Mouse (Mus musculus) cerebellum, adult 8-10 months (tissue): ENCODE results near the gene Nfib.

ENCODE experiments used
- DNase-seq: peaks from one replicate; pipeline ENCODE4 v3.0.0; 2022

The Nfib gene

DNA sequence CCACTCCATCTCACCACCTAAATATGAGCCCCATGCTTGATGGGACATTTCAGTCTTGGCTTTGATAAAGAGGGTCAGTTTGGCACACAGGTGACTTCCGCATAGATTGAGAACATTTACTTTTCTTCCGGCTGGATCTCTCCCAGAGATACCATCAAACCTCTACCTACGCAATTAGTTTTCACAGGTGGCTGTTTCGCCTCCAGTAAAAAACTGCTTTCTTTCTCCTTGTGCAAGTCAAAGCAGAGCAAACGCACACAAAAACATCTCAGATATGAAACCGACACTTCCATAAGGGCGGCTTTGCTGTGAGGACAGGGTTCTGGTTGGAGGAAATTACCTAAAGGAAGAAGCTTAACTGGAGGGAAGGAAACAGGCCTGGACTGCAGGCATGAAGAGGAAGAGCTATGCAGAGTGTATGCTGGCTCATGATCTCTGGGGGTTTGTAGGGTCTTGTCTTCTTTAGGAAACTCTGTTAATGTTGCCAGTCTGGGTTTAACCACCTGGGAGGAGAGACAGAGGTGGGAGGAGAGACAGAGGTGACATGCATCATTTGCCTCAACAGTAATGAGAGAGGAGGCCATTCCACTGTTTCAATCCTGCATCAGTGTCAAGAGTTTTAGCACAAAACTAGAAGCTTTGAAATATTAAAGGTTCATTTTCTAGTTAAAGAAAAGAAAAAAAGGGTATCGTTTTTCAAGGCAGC is 249.8 kb downstream of the Nfib start:
- DNase-seq, result no peak

DNA sequence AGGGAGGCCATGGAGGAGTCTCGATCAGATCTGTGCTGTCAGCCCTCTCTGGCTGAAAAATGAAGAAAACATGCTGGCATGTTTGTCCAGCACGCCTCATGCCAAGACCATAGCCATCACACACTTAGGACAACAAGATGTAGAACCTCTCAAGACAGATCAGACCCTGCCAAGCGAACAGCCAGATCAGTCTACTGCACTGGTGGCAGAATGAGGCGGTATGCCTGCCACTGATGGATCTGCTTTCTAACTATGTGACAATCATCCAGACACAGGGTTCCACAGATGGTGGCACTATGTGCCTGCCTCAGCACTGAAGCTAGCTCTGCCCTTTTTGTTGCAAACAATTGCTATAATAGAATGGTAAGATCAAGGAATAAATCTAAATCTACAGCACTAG is 250.6 kb downstream of the Nfib start:
- DNase-seq, result no peak

DNA sequence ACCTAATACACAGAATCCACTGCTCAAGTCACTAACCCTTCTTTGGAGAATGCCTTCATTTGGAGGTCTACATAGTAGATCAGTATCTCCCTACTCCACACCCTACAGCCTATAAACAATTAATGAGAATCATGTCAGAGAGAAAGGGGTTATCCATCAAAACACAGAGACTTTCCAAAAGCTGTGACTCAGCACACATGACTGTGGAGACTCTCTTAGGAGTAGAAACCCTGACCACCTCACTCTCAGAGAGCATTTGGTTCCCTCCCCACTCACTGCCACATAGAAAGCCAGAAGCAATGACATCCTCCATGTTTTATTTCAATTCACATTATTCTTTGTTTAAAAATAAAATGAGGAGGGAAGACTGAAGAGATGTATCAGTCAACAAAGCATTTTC is 252.2 kb downstream of the Nfib start:
- no peak for DNase-seq

DNA sequence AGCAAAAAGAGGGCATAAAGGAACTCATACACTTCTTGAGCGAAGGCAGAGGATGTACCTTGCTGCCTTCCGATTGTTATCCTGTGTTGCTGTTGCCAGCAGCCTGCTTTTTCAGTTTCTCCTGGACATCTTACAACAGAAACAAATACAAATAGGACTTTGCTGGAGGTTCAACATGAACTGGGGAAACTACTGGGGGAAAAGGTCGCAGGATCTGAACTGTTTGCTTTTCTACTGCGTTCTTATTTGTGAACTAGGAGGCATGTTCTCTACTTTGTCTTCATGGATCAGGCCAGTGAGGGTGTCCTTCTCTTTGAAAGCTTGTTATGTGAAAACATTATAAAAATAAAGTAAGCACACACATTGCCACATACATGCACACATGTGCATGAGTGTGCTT is 252.6 kb downstream of the Nfib start:
- DNase-seq, result no peak

DNA sequence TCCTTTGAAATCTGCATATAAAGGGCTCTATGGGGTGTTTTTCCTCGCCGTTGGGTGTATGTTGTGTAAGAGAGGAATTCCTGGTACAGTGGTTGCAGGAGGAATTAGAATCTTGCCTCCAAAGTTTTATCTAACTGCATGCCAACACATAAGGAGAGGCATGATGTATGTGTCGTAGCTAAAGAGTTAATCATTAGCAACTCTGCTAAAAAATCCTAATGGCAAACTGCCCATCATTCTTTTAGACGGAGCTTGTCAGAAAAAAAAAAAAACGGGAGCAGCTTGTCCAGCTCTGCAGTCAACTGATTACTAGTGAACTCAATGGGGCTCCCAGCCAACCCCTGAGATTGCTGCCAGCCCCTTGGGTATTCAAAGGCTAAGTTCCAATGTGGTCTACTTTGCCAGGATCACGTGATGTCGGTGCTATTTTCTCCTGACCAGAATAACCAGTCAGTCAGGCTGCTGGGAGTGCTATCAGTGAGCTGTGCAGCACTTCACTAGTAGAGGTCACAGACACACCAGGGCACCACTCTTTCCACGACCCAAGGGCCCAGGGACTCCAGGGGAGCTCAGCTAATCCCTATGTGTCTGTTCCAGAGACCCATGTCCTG is 258.4 kb downstream of the Nfib start:
- peak; percentile 89 for DNase-seq

DNA sequence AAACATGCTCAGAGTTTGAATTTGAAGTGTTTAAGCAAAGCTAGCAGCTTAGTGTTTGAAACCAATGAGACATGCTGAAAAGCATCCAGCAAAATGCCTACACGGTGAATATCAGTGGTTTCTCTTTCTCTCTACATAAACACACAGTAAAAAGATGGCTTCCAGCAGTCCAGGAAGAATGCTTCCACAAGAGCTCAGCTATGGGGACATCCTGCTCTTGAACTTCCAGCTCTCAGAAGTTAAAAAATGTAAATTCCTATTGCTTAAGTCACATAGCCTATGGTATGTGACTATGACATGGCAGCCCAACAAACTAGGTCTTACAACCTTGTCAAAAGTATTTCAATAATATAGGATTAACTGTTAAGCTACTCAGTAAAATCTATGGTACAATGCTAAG is 261.5 kb downstream of the Nfib start:
- DNase-seq, result no peak

DNA sequence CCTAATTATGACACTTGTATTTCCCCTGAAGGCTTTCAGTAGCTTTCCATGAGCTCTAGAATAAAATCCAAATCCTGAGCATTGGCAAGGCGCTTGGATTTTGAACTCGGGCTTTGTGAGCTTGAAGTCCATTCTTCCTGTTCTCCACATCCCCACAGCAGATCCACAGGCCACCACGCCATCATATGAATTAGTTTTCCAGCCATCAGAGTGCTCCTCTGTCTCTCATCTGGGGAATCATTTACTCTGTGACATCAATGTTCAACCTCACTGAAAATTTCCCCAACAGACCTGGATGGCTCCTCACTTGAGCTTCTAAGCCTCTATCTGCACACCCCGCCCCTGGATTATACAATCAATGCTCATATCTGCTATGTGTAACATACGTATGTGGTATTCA is 262.1 kb downstream of the Nfib start:
- no peak for DNase-seq

DNA sequence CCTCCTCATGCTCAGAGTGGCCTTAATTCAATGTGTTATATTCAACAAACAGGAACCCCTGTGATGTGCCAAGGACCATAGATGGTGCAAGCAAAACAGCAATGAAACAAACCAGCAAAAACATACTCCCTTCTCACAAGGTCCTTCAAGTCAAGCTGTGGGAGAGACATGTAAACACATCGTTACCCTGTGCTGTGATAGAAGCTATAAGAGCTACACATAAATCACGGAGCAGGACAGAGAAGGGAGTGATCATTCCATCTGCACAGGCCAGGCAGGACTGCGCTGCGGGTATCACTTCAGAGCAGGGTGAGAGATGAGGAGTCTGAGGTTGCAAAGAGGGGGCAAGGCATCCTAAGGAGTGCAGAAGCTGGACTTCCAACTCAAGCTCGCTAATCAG is 262.5 kb downstream of the Nfib start:
- no peak for DNase-seq

DNA sequence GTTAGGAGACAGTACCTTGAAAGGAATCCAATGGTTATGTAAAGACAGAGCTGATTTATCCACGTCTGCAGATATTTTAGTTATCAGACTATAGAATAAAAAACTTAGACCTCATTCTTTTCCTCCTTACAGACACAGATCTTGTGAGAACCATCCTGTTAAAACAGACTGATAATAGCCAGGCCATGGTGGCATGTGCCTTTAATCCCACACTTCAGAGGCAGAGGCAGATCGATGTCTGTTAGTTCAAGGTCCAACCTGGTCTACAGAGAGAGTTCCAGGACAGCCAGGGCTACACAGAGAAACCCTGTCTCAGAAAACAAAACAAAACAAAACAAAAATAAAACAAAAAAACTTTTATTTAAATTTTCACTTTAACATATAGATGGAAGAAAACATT is 264.9 kb downstream of the Nfib start:
- no peak for DNase-seq

DNA sequence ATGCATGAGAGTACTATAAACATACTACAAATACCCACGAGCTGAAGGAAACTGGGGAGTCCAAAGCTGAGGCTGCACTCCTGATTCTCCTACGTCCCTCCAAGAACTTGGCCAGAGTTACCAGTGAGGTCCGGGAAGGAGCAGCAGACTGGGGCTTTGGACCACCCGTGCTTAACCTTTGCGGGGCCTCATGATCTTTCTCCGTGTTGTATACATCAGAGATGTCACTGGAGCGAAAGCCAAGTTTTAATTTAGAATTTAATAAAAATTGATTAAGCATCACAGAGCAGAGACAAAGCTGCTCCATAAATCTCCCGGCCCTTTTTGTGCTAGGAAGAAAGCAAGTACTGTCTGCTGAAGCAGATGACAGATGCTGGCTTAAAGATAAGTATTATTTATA is 265.7 kb downstream of the Nfib start:
- DNase-seq, result no peak

DNA sequence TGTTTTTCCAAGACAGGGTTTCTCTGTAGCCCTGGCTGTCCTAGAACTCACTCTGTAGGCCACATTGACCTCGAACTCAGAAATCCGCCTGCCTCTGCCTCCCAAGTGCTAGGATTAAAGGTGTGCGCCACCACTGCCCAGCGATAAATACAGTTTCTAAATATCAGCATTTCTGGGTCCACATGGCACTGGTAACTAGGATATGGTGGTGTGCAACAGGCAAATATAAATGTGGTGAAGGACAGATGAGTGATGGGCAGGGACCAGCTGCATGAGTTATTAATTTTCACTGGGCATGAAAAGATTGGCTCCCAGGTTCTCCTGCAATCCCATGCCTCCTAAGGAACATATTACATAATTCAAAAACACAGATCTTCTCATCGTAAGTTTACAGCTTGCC is 266.9 kb downstream of the Nfib start:
- DNase-seq, result no peak

DNA sequence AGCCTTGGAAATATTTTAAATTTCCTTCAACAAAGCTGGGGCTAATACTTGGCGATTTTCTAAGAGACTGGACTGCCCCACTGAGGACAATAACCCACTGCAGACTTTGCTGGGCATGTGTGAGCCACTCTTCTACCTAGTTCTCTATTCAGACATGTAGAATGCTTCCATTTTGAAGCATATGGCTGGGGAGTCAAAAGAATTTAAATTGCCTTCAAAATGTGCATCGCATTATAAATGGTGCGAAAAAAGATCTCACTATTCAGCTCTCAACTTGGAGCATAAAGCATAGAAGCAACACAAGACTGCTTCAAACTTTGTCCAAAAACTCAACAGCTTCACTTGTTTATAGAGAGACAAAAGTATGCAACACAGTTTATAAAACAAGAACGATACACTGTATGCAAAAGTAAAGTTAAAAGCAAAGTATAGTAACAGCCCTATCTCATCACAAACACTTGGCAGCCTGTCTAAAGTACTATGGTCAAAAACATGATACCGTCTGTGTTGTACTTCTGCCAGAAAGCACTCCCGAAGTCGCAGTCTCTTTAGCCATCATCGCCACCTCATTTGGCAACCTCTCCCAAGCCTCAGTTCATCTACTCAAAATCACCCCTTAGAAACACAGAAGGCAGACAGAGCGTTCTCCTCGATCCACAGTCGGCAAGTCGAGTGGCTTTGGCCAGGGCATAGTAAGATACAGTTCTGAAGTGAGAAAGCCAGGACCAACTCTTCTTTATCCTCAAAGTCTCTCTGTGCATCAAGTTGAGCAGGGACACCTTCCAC is 267.8 kb downstream of the Nfib start:
- DNase-seq, result no peak

DNA sequence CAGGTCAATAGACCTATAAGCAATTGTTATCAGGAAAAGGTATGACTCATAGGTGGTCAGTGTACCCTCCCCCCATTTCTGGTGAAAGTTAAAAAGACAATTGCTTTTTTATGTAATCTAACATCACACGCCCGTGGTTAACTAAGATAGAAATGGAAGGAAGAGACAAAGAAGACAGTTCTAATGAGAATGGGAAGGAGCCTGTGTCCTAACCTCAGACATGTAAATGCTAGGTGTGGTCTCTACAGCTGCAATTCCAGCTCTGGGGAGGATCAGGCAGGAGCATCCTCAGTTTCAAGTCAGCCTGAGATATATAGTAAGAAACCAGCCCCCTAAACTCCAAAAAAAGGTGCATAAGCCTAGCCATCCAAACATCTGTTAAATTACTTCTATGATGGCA is 268.9 kb downstream of the Nfib start:
- DNase-seq, result no peak

DNA sequence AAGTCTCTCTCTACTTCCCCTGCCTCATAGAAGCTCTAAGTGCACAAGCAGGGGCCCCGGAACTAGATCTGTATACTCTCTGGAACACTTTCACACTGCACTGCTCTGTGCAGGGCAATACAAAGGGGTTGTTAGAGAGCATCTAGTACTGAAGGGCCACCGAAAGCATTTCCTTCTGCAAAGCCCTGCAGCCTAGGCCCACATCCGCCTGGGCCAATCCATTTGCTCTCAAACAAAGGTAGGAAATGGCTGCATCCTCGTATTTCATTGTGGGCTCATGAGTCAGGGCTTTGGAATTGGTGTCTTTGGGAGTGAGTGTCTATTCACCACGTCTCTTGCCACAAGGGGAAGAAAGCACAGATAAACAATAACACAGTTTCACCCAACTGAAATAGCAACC is 269.8 kb downstream of the Nfib start:
- no peak for DNase-seq

DNA sequence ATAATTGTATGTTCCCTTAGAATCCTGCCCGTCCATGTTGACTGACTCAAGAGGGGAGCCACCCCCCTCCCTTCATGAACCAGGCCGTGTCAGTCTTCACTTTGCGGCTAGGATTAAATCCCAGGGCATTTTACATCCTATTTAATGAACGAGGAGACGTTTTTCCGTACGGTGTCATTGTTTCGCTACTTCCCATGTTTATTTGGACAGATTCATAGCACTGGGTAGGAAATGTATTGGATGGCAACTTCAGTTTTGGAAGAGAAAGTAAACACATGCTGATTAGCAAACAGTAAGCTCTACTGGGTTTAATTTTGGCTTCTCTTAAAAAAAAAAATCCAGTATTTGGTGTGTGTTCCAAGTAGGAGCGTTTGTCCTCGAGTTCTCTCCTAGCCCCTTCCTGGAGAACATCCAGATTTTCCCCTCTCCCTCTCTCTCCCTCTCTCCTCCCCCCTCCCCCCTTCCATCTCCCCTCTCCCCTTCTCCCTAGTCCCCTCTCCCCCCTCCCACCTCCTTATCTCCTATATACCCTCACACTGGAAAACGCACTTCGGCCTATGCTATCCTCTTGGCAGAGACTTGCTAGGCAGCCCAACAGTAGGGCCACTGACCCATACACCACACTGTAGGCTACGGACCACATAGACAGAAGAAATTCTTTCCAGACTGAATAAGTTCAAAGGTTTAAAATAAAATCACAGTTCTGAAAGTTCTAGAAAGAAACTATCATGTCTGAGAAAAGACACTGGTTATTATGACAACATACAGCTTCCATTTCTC is 271.4 kb downstream of the Nfib start:
- no peak for DNase-seq

DNA sequence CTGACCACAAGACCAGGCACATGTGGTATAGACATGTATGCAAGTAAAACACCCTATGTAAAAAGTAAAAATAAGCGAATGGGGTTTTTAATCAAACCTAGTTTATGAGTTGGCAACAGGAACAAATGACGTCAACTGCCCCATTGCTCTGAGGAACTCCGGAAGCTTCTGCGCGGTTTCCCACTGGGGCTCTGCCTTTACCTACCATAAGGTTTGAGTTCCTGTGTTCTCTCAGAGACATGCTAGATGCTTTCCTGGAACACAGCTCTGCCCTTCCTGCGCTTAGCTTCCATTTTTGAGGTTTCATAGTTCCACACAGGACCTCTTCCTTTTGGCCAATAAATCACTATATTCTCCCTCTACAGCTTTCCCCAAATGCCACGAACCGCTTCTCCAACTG is 273.7 kb downstream of the Nfib start:
- DNase-seq, result no peak

DNA sequence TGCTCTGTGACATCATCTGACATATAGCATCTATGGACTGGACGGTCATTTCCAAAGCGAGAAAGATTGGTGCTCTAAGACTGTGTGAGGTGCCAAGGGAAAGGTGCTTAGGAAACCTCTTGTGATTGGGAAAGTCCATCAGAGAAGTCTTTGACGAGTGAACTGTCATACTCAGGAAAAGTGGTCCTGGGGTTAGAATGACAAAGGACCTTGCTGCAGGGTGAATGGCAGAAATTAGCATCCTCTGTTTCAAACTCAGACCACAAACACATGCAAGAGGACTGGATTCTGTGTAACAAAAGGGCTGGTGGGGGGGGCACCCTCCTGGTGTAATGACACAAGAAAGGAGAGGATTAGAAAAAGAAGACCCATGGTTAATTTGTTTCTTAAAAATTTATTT is 274.7 kb downstream of the Nfib start:
- no peak for DNase-seq

DNA sequence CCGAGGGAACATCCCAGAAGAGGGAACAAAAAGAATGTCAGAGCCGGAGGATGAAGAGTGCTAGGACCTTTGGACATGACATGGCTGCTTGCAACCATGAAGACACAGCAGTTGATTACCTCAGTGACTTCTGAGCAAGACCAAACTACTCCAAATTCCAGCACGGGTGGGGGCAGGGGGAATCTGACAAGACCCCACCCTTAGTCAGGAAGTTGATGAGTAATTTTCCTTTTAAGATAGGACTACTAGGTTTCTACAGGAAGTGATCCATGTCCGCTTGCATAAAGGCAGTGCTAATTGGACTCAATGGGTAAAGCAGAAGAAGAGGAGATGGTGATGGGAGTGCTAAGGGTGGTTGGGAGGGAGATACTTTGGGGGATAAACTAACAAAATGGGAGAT is 279.3 kb downstream of the Nfib start:
- no peak for DNase-seq

DNA sequence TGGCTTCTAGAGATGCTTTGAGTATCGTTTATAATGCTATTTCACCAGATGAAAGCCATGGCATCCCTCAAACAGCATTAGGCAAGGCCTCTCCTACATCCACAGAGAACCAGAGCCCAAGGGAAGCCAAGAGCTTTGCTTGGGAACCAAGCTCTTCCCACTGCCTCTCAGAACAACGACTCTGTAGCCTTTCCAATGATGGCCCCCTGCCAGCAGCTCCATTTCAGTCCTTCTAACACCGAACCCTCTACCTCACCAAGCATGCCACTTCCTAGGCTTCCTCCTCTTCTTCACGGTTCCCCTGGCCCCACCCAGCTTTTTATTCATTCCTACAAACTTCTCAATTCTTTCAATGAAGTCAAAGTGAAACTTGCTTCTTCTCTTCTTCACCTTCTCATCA is 287.3 kb downstream of the Nfib start:
- no peak for DNase-seq

DNA sequence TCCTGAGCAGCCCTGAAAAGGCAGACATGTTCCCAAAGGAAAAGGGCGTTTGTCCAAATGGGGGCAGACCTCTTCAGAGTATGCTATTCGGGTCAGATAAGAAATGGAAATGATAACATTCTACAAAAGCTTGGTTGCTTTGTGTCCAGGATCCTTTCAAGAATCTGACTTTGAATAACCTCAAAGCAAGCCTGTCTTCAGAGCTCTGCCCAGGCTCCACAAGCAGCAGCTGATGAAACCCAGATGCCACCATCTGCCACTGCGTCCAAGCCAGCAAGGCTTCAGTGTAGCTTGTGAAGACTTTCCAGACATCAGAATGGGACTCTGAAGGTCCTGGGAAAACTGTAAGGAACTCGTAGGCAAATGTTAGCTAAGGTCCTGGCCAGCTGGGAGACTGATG is 289.7 kb downstream of the Nfib start:
- DNase-seq, result peak; percentile 47

DNA sequence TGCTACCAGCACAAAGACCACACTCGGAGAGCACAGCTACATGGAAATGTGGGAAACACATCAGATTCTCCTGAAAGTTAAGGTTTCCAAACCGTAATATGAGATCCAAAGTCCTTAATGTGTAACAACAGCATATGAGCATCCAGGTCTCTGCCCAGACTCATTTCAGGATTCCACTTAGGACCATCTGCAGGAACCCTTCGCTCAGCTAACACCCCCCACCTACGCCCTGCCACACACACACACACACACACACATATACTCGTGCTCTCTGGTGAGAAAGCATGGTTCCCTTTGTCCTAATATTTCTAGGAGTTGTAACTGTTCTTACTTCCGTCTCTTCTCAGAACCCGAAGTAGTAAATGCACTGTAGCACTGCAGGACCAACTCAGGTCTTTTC is 292.9 kb downstream of the Nfib start:
- DNase-seq, result no peak

DNA sequence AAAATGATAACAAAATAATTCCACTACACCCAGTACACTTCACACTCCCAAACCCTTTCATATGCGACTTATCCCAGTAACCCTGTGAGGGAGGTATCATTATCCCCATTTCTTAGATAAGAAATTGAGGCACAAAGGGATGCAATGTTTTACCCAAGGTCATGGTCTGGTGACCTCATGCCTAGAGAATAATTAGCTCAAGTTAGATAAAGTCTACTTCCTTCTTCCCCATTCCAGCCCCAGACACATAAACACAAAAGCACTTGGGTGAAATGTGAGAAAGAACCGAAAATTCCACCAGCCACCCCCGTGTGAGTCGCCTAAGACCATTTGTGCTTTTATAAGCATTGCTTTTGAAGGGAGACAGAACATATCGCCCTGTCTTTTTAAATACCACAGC is 293.6 kb downstream of the Nfib start:
- no peak for DNase-seq
